Mouse (Mus musculus) lung, embryonic 16.5 days (tissue): Measurements from ENCODE around the gene Mndal. TPM values are rescaled to one million over a fixed set of nuclear protein-coding genes. Genes with fewer than 3 reads are reported as not detected.
"Not testable (repeated sequence)": the region's sequence is repeated elsewhere in the genome, so short reads cannot be mapped to it uniquely, and the experiment has no call there.

ENCODE experiments used
- ATAC-seq: fragments of 200-750 bp; cut with Nextera tagmentation; 2 replicates; pipeline ENCODE4 v1.8.0; 2017; ENCODE audit warnings: low read depth, mild to moderate bottlenecking, moderate library complexity
- H3K27ac ChIP-seq: fragments of 300-500 bp; sonication (generic); 2 replicates; pipeline ENCODE4 v1.5.1; 2014; ENCODE audit warnings: mild to moderate bottlenecking, control low read depth, low read length
- H3K27me3 ChIP-seq: fragments of 300-500 bp; sonication (generic); 2 replicates; pipeline ENCODE4 v1.6.1; 2014; ENCODE audit warnings: low read depth, low read length, mixed read lengths; ENCODE audit not compliant: control insufficient read depth, insufficient read depth
- H3K36me3 ChIP-seq: fragments of 300-500 bp; sonication (generic); 2 replicates; pipeline ENCODE4 v1.6.1; 2014; ENCODE audit warnings: low read length; ENCODE audit not compliant: control insufficient read depth, insufficient read depth
- H3K4me1 ChIP-seq: fragments of 300-500 bp; sonication (generic); replicated peaks from 2 replicates; pipeline ENCODE4 v1.6.1; 2014; ENCODE audit warnings: low read length, mixed read lengths; ENCODE audit not compliant: control insufficient read depth, insufficient read depth
- H3K4me2 ChIP-seq: fragments of 300-500 bp; sonication (generic); 2 replicates; pipeline ENCODE4 v1.6.1; 2014; ENCODE audit warnings: low read depth, low read length, control low read depth
- H3K4me3 ChIP-seq: fragments of 300-500 bp; sonication (generic); 2 replicates; pipeline ENCODE4 v1.5.1; 2014; ENCODE audit warnings: mild to moderate bottlenecking, low read length, control low read depth
- H3K9ac ChIP-seq: fragments of 300-500 bp; sonication (generic); 2 replicates; pipeline ENCODE4 v1.6.1; 2014; ENCODE audit warnings: low read length, control low read depth
- H3K9me3 ChIP-seq: fragments of 300-500 bp; sonication (generic); 2 replicates; pipeline ENCODE4 v1.6.1; 2016; ENCODE audit warnings: low read length; ENCODE audit not compliant: control insufficient read depth
- WGBS: fragments of 180-500 bp; shearing (Covaris S2); extraction: QIAGEN DNeasy Blood & Tissue Kit; methylation state at CpG from one replicate; pipeline ENCODE4 v1.1.7; 2014; 5-methylcytosine and 5-hydroxymethylcytosine counted together
- polyA plus RNA-seq: library from polyadenylated mRNA; unstranded; fragments of >200 nt; fragmentation: Nextera tagmentation; extraction: Ambion mirVana; gene quantifications from 2 replicates; pipeline ENCODE4 v1.2.1, GENCODE M21; 2015

The Mndal gene
- polyA plus RNA-seq, 1 experiment from 2014 or later, result 3.3 TPM

DNA sequence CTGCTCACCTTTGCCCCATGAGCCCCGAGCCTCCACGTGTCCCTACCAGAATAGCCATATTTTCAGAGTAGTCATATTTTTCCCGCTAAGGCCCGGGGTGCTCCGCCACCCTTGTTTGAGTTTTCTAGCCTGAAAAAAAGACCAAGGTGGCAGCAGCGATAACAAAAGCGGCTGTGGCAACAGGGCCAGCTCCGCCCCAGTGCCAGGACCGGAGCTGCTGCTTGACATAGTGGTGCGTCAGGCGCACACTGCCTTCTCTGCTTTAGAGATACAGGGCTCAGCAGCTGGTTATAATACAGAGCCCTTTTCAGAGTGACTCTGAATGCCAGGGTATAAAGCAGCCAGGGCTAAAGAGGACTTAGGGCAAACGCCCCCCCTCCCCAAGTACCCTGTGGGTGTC lies 75.8 kb downstream of the Mndal start:
- no peak for ATAC-seq
- H3K4me1 ChIP-seq, result no peaks in the 10 kb centered on the region
- no peaks in the 10 kb centered on the region for H3K36me3 ChIP-seq
- H3K9me3 ChIP-seq, result no peaks in the 10 kb centered on the region
- no peaks in the 10 kb centered on the region for H3K27me3 ChIP-seq
- H3K4me3 ChIP-seq, result no peak overlapping the region
- H3K27ac ChIP-seq, result no peak overlapping the region
- no peak overlapping the region for H3K4me2 ChIP-seq
- WGBS, result 75% methylated on average over 12 of the region's 12 CpGs
- no peak overlapping the region for H3K9ac ChIP-seq

- not testable (repeated sequence) for H3K36me3 ChIP-seq, H3K27me3 ChIP-seq, H3K4me2 ChIP-seq, H3K9me3 ChIP-seq, H3K27ac ChIP-seq, H3K9ac ChIP-seq, H3K4me1 ChIP-seq, ATAC-seq, H3K4me3 ChIP-seq
Measured at GRCm38 (mm10) chr1:173853711-173854110, 88.6 kb downstream of the Mndal start.

GRCm38 (mm10) chr1:173852853-173853252 lies 89.4 kb downstream of the Mndal start:
- not testable (repeated sequence) for H3K9ac ChIP-seq, H3K27ac ChIP-seq, H3K27me3 ChIP-seq, H3K36me3 ChIP-seq, H3K4me2 ChIP-seq, H3K9me3 ChIP-seq, ATAC-seq, H3K4me3 ChIP-seq, H3K4me1 ChIP-seq
- 67% methylated on average over 4 of the region's 4 CpGs for WGBS

GRCm38 (mm10) chr1:173846193-173846592 lies 96.1 kb downstream of the Mndal start:
- not testable (repeated sequence) for H3K4me3 ChIP-seq, H3K36me3 ChIP-seq, H3K27ac ChIP-seq, H3K4me2 ChIP-seq, ATAC-seq, H3K27me3 ChIP-seq, H3K4me1 ChIP-seq, H3K9ac ChIP-seq, H3K9me3 ChIP-seq
- WGBS, result 53% methylated on average over 4 of the region's 4 CpGs

GRCm38 (mm10) chr1:173844754-173845153 lies 97.5 kb downstream of the Mndal start:
- Histone ChIP-seq H3K27ac (no peak overlapping the region), H3K9ac (no peak overlapping the region), H3K4me3 (no peak overlapping the region), H3K36me3 (no peaks in the 10 kb centered on the region), H3K9me3 (no peaks in the 10 kb centered on the region), H3K4me2 (no peak overlapping the region), H3K4me1 (no peaks in the 10 kb centered on the region), H3K27me3 (no peaks in the 10 kb centered on the region)
- ATAC-seq, result no peak
- WGBS, result 75% methylated on average over 1 of the region's 1 CpGs

GRCm38 (mm10) chr1:173821481-173821803 lies 120.8 kb downstream of the Mndal start:
- not testable (repeated sequence) for H3K36me3 ChIP-seq, ATAC-seq, H3K9ac ChIP-seq, H3K4me3 ChIP-seq, H3K9me3 ChIP-seq, H3K27me3 ChIP-seq, H3K27ac ChIP-seq, H3K4me2 ChIP-seq, H3K4me1 ChIP-seq
- WGBS, result 33% methylated on average over 2 of the region's 2 CpGs

GRCm38 (mm10) chr1:173820794-173821480 lies 121.4 kb downstream of the Mndal start:
- 67% methylated on average over 2 of the region's 2 CpGs for WGBS
- H3K9me3 ChIP-seq, result not testable (repeated sequence)

DNA sequence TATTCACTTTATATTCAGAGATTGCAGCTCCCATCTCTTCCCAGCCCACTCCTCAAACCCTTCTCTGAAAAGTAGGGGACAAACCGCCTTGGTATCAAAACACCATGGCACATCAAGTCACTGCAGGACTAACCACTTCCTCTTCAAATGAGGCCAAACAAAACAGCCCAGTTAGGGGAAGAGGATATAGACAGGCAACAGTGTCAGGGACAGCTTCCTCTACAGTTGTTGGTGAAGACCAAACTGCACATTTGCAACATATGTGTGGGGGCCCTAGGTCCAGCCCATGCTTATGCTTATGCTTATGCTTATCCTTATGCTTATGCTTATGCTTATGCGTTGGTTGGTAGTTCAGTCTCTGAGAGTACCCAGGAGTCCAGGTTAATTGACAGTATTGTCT lies 133.0 kb downstream of the Mndal start:
- WGBS, result 72% methylated on average over 2 of the region's 2 CpGs
- H3K36me3 ChIP-seq, H3K4me3 ChIP-seq, H3K4me2 ChIP-seq, H3K9me3 ChIP-seq, H3K27me3 ChIP-seq, ATAC-seq, H3K27ac ChIP-seq, H3K4me1 ChIP-seq, H3K9ac ChIP-seq: not testable (repeated sequence)

More at GRCm38 (mm10) chr1:173820794-173821480, 121.4 kb downstream of the Mndal start:
- not testable (repeated sequence) for H3K27me3 ChIP-seq, H3K4me1 ChIP-seq, H3K27ac ChIP-seq, ATAC-seq, H3K4me3 ChIP-seq, H3K4me2 ChIP-seq, H3K9ac ChIP-seq, H3K36me3 ChIP-seq

DNA sequence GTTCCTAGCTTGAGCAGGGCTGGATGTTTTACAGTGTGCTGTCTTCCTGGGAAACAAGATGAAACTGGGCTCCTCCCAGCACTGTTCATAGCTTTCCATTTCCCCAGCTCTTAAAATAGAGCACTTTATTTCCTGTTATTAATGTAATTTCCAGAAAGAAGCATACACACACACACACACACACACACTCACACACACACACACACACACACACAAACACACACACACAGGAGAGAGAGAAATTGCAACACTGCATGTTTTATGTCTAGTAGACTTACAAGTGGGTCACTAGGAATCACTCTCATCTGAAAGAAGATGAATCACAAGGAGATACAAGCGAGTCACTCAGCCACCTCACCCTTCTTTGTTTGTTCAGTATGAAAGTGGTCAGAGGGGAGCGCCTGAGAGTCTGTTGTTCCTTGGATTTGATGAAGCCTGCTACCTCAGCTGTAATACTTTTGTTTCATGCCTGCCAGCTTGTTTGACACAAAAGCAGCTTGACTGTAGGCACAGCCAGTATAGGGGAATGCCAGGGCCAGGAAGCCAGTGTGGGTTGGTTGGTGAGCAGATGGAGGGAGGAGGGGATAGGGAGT lies 139.5 kb downstream of the Mndal start:
- H3K27me3 ChIP-seq, H3K4me3 ChIP-seq, H3K9ac ChIP-seq, H3K27ac ChIP-seq, H3K36me3 ChIP-seq, H3K4me2 ChIP-seq, H3K9me3 ChIP-seq, ATAC-seq, H3K4me1 ChIP-seq: not testable (repeated sequence)
- WGBS, result 56% methylated on average over 2 of the region's 2 CpGs

GRCm38 (mm10) chr1:173802207-173802606 lies 140.1 kb downstream of the Mndal start:
- H3K27me3 ChIP-seq, H3K36me3 ChIP-seq, H3K27ac ChIP-seq, H3K4me3 ChIP-seq, H3K9ac ChIP-seq, ATAC-seq, H3K9me3 ChIP-seq, H3K4me1 ChIP-seq, H3K4me2 ChIP-seq: not testable (repeated sequence)
- 45% methylated on average over 3 of the region's 3 CpGs for WGBS
